Comparison of ENCODE assay signal across 30 mouse cellular contexts in the genomic region with DNA sequence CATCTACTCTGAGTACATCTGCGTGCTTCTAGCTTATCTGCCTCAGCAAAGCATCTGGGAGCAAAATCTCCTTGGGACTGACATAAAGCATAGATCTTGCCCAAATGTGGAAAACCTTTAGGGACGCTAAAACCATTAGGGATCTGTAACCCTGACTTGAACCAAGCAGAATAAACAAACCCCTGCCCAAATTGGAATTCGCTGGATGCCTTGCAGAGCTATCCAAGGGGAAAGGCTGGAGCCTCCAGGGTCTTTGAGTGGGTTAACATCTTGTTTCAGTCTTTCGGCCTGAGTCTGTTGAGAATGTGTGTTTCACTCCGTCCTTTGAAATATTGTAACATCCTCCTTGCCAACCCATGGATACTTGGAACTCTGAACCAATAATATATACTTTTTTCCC.
A peak's percentile ranks its signal among the peaks of the same experiment; 100 is the strongest.
DNase-seq lines count a peak whose midpoint lies in the region; ATAC-seq and TF ChIP-seq lines count a peak whose summit lies in the region.
"Had no signal": no experiment of that assay in that cellular context is flagged by ENCODE, and none has a peak within 500 bp of the region (broad histone marks: within the 10 kb centered on the region; RNA-seq: fewer than 3 reads in every experiment).

No protein-coding gene starts in this region.

- no peaks in the 10 kb centered on the region for H3K9me3 ChIP-seq in embryonic facial prominence, embryonic 11.5 days (replicated peaks; ENCODE audit: control insufficient read depth, low read length)
- no peaks in the 10 kb centered on the region for H3K9me3 ChIP-seq in embryonic facial prominence, embryonic 10.5 days
- H3K9me3 ChIP-seq in limb, embryonic 14.5 days (ENCODE audit: control insufficient read depth, low read length) = no peaks in the 10 kb centered on the region
- no peaks in the 10 kb centered on the region for H3K9me3 ChIP-seq in limb, embryonic 10.5 days (replicated peaks)
- 0 out of 2 replicates have a peak, but pooled peaks cover 2% of the 10 kb centered on the region for H3K9me3 ChIP-seq in stomach, embryonic 16.5 days (replicated peaks; ENCODE audit: control insufficient read depth, low read length)
- H3K9me3 ChIP-seq: embryonic facial prominence, embryonic 15.5 days; forebrain, embryonic 12.5 days; hindbrain, embryonic 13.5 days; liver, embryonic 15.5 days; neural tube, embryonic 15.5 days had no signal

- no peak overlapping the region for H3K27ac ChIP-seq in embryonic facial prominence, embryonic 11.5 days (replicated peaks; ENCODE audit: low read depth, low read length)
- H3K27ac ChIP-seq in embryonic facial prominence, embryonic 10.5 days (replicated peaks) = no peak overlapping the region
- peak overlapping the region; percentile 38; the same call in 1 of the 2 replicates for H3K27ac ChIP-seq in limb, embryonic 14.5 days (replicated peaks; ENCODE audit: low read depth, low read length)
- no peak overlapping the region for H3K27ac ChIP-seq in limb, embryonic 10.5 days
- peak overlapping the region; percentile 33; the same call in 1 of the 2 replicates for H3K27ac ChIP-seq in stomach, embryonic 16.5 days (ENCODE audit: low read length)
- H3K27ac ChIP-seq: embryonic facial prominence, embryonic 15.5 days; forebrain, embryonic 12.5 days; hindbrain, embryonic 13.5 days; layer of hippocampus, adult 2 months; liver, embryonic 15.5 days; neural tube, embryonic 15.5 days had no signal

- H3K4me3 ChIP-seq in embryonic facial prominence, embryonic 11.5 days (ENCODE audit: low read depth, low read length) = no peak overlapping the region
- no peak overlapping the region for H3K4me3 ChIP-seq in embryonic facial prominence, embryonic 10.5 days
- H3K4me3 ChIP-seq in limb, embryonic 14.5 days (replicated peaks; ENCODE audit: low read length) = no peak overlapping the region
- no peak overlapping the region for H3K4me3 ChIP-seq in limb, embryonic 10.5 days
- no peak overlapping the region for H3K4me3 ChIP-seq in stomach, embryonic 16.5 days (replicated peaks; ENCODE audit: low read length)
- H3K4me3 ChIP-seq: embryonic facial prominence, embryonic 15.5 days; forebrain, embryonic 12.5 days; hindbrain, embryonic 13.5 days; layer of hippocampus, adult 2 months; liver, embryonic 15.5 days; neural tube, embryonic 15.5 days had no signal

- no peak overlapping the region for H3K4me2 ChIP-seq in embryonic facial prominence, embryonic 11.5 days (ENCODE audit: low read depth, low read length)
- H3K4me2 ChIP-seq in limb, embryonic 14.5 days (replicated peaks; ENCODE audit: low read depth, low read length, severe bottlenecking) = no peak overlapping the region
- no peak overlapping the region for H3K4me2 ChIP-seq in stomach, embryonic 16.5 days (ENCODE audit: low read depth, low read length)
- H3K4me2 ChIP-seq: embryonic facial prominence, embryonic 15.5 days; forebrain, embryonic 12.5 days; heart, embryonic 11.5 days; hindbrain, embryonic 13.5 days; liver, embryonic 15.5 days; neural tube, embryonic 15.5 days had no signal

- H3K4me1 ChIP-seq in embryonic facial prominence, embryonic 11.5 days (ENCODE audit: control insufficient read depth, insufficient read depth, low read length) = no peaks in the 10 kb centered on the region
- 0 out of 2 replicates have a peak, but pooled peaks cover 3% of the 10 kb centered on the region for H3K4me1 ChIP-seq in embryonic facial prominence, embryonic 10.5 days
- H3K4me1 ChIP-seq in limb, embryonic 14.5 days (ENCODE audit: control insufficient read depth, insufficient read depth, low read length) = 0 out of 2 replicates have a peak, but pooled peaks cover 8% of the 10 kb centered on the region
- H3K4me1 ChIP-seq in limb, embryonic 10.5 days = no peaks in the 10 kb centered on the region
- H3K4me1 ChIP-seq in stomach, embryonic 16.5 days (ENCODE audit: control insufficient read depth, insufficient read depth, low read length) = peaks cover 7% of the 10 kb centered on the region; the same call in 1 of the 2 replicates
- H3K4me1 ChIP-seq: embryonic facial prominence, embryonic 15.5 days; forebrain, embryonic 12.5 days; hindbrain, embryonic 13.5 days; liver, embryonic 15.5 days had no signal

- H3K27me3 ChIP-seq in embryonic facial prominence, embryonic 11.5 days (ENCODE audit: control insufficient read depth, insufficient read depth, low read length) = no peaks in the 10 kb centered on the region
- no peaks in the 10 kb centered on the region for H3K27me3 ChIP-seq in embryonic facial prominence, embryonic 10.5 days (replicated peaks; ENCODE audit: low read depth, poor library complexity, severe bottlenecking)
- H3K27me3 ChIP-seq in limb, embryonic 14.5 days (ENCODE audit: control insufficient read depth, insufficient read depth, low read length) = no peaks in the 10 kb centered on the region
- H3K27me3 ChIP-seq in limb, embryonic 10.5 days (ENCODE audit: low read depth, poor library complexity, severe bottlenecking) = no peaks in the 10 kb centered on the region
- H3K27me3 ChIP-seq in stomach, embryonic 16.5 days (ENCODE audit: control insufficient read depth, insufficient read depth, low read length) = no peaks in the 10 kb centered on the region
- H3K27me3 ChIP-seq: CH12.LX; embryonic facial prominence, embryonic 15.5 days; forebrain, embryonic 12.5 days; hindbrain, embryonic 13.5 days; liver, embryonic 15.5 days; neural tube, embryonic 15.5 days had no signal

- WGBS in embryonic facial prominence, embryonic 11.5 days = 44% methylated on average over 5 of the region's 5 CpGs
- 53% methylated on average over 5 of the region's 5 CpGs for WGBS in embryonic facial prominence, embryonic 10.5 days
- whole genome bisulfite sequencing in limb, embryonic 14.5 days = 36% methylated on average over 5 of the region's 5 CpGs
- 45% methylated on average over 5 of the region's 5 CpGs for WGBS in limb, embryonic 10.5 days
- WGBS in stomach, embryonic 16.5 days = 24% methylated on average over 5 of the region's 5 CpGs

- ATAC-seq in embryonic facial prominence, embryonic 11.5 days (replicated peaks; ENCODE audit: insufficient number of reproducible peaks, low FRiP score, low TSS enrichment, low read depth) = no peak
- no peak for ATAC-seq in limb, embryonic 14.5 days (ENCODE audit: low FRiP score, low read depth)
- no peak for ATAC-seq in stomach, embryonic 16.5 days (ENCODE audit: insufficient read depth, low FRiP score)
- ATAC-seq: activated CD4-positive, CD25-positive, alpha-beta regulatory T cell, adult 4 months; forebrain, postnatal 0 days had no signal

- peak; percentile 18 for DNase-seq in embryonic facial prominence, embryonic 11.5 days (ENCODE audit: low spot score)
- no peak for DNase-seq in embryonic facial prominence, embryonic 10.5 days (ENCODE audit: low spot score)
- no peak for DNase-seq in limb, embryonic 14.5 days (ENCODE audit: low spot score)
- no peak for DNase-seq in limb, embryonic 10.5 days (ENCODE audit: low spot score)
- peak; percentile 26 for DNase-seq in embryo, embryonic 10 days (ENCODE audit: low spot score)
- DNase-seq in natural killer cell, adult 2 months (ENCODE audit: low spot score in 2 of 2) = no peak
- DNase-seq: adrenal gland, adult 2 months; adrenal gland, postnatal 36 days; cerebellum, adult 18-20 months; cerebellum, postnatal 10 days; forebrain, postnatal 0 days; gastrocnemius, postnatal 25 days; heart, adult 18-20 months; heart, postnatal 36 days; kidney, adult 2 months; kidney, postnatal 36 days; lung, postnatal 36 days; midbrain, embryonic 14.5 days; retina, postnatal 1 day; right cerebral cortex, postnatal 14 days had no signal

- H3K36me3 ChIP-seq in embryonic facial prominence, embryonic 11.5 days (replicated peaks; ENCODE audit: control insufficient read depth, insufficient read depth, low read depth, low read length) = no peaks in the 10 kb centered on the region
- H3K36me3 ChIP-seq in embryonic facial prominence, embryonic 10.5 days (replicated peaks) = no peaks in the 10 kb centered on the region
- H3K36me3 ChIP-seq in limb, embryonic 14.5 days (ENCODE audit: control insufficient read depth, insufficient read depth, low read length) = no peaks in the 10 kb centered on the region
- no peaks in the 10 kb centered on the region for H3K36me3 ChIP-seq in limb, embryonic 10.5 days
- no peaks in the 10 kb centered on the region for H3K36me3 ChIP-seq in stomach, embryonic 16.5 days (ENCODE audit: control insufficient read depth, insufficient read depth, low read length)
- H3K36me3 ChIP-seq: embryonic facial prominence, embryonic 15.5 days; forebrain, embryonic 12.5 days; hindbrain, embryonic 13.5 days; liver, embryonic 15.5 days; neural tube, embryonic 15.5 days had no signal

- TF ChIP-seq POLR2A in limb, embryonic 14.5 days (IDR thresholded peaks at IDR 0.05; ENCODE audit: borderline replicate concordance, extremely low read depth, insufficient read depth, insufficient read length) = no peak

- no peak overlapping the region for H3K9ac ChIP-seq in embryonic facial prominence, embryonic 11.5 days (replicated peaks; ENCODE audit: low read length)
- H3K9ac ChIP-seq in limb, embryonic 14.5 days (ENCODE audit: low read depth, low read length, severe bottlenecking) = no peak overlapping the region; the same call in 1 of the 2 replicates
- no peak overlapping the region for H3K9ac ChIP-seq in stomach, embryonic 16.5 days (ENCODE audit: low read length)
- H3K9ac ChIP-seq: embryonic facial prominence, embryonic 15.5 days; forebrain, embryonic 12.5 days; forebrain, postnatal 0 days; hindbrain, embryonic 13.5 days; liver, embryonic 15.5 days; neural tube, embryonic 15.5 days had no signal

Comparison
In these comparisons a context has a peak if more than half of its experiments do, and no peak if none do; other contexts are left out.
1. DNase-seq: peak in embryonic facial prominence, embryonic 11.5 days (single experiment) and embryo, embryonic 10 days (single experiment); none in embryonic facial prominence, embryonic 10.5 days (single experiment), limb, embryonic 14.5 days (single experiment), limb, embryonic 10.5 days (single experiment) and natural killer cell, adult 2 months (0 of 2).
2. H3K27ac ChIP-seq: peak in limb, embryonic 14.5 days (single experiment) and stomach, embryonic 16.5 days (single experiment); none in embryonic facial prominence, embryonic 11.5 days (single experiment), embryonic facial prominence, embryonic 10.5 days (single experiment) and limb, embryonic 10.5 days (single experiment).